Comparison of ENCODE assay signal across 23 mouse cellular contexts in the genomic region with DNA sequence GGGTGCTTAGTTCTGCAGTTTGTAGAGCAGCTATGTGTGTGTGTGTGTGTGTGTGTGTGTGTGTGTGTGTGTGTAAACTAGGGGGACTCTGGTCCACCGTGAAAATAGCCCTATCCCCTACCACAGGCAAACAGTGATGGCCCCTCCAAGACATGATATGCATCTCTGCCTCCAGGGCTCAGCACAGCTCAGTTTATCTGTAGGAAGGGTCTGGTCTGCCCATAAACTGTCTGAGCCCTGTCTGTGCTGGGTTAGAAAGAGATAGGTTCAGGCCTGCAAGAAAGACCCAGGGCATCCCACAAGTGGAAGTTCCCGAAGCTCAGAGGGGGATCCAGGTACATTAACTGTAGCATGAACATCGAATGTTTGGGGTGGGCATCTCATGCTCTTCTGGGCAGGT. TPM values are rescaled to one million over a fixed set of nuclear protein-coding genes. Genes with fewer than 3 reads are reported as not detected.
A peak's percentile ranks its signal among the peaks of the same experiment; 100 is the strongest.
DNase-seq lines count a peak whose midpoint lies in the region; ATAC-seq and TF ChIP-seq lines count a peak whose summit lies in the region.
"Had no signal": no experiment of that assay in that cellular context is flagged by ENCODE, and none has a peak within 500 bp of the region (broad histone marks: within the 10 kb centered on the region; RNA-seq: fewer than 3 reads in every experiment).

No protein-coding gene starts in this region.

- no peaks in the 10 kb centered on the region for H3K27me3 ChIP-seq in liver, embryonic 11.5 days (replicated peaks; ENCODE audit: control insufficient read depth, insufficient read depth, low read length)
- H3K27me3 ChIP-seq in MEL (ENCODE audit: control insufficient read depth in 1 of 2, insufficient read depth in 2 of 2, low read length in 2 of 2) = 0 out of 4 replicates have a peak, but pooled peaks cover 0 to 2% of the 10 kb centered on the region in 2 experiments
- H3K27me3 ChIP-seq: embryonic facial prominence, embryonic 12.5 days; embryonic facial prominence, embryonic 15.5 days; hindbrain, embryonic 12.5 days; hindbrain, embryonic 15.5 days; Patski had no signal

- DNase-seq in gastrocnemius, adult 2 months = no peak
- DNase-seq in gastrocnemius, postnatal 10 days = no peak
- DNase-seq in liver, embryonic 11.5 days (ENCODE audit: low spot score) = no peak
- DNase-seq in liver = no peak
- DNase-seq in MEL (ENCODE audit: low read depth, low spot score) = peak; percentile 21
- DNase-seq in lung, postnatal 10 days = no peak
- DNase-seq: cerebellum, adult 11 months; cerebellum, adult 2 months; cerebellum, adult 9-11 months; cerebellum, postnatal 25 days; forebrain, postnatal 0 days; gastrocnemius, postnatal 36 days had no signal

- H3K27ac ChIP-seq in gastrocnemius, adult 2 months = peak overlapping the region; percentile 91
- H3K27ac ChIP-seq in liver, embryonic 11.5 days (ENCODE audit: low read depth, low read length) = no peak overlapping the region
- no peak overlapping the region for H3K27ac ChIP-seq in MEL (ENCODE audit: control insufficient read depth, low read depth, low read length)
- H3K27ac ChIP-seq: embryonic facial prominence, embryonic 12.5 days; embryonic facial prominence, embryonic 15.5 days; heart, embryonic 13.5 days; hindbrain, embryonic 12.5 days; hindbrain, embryonic 15.5 days had no signal

- peaks cover 11% of the 10 kb centered on the region for H3K4me1 ChIP-seq in liver, embryonic 11.5 days (replicated peaks; ENCODE audit: control insufficient read depth, insufficient read depth, low read length)
- H3K4me1 ChIP-seq in MEL (ENCODE audit: control insufficient read depth in 1 of 2, insufficient read depth in 2 of 2, low read length in 2 of 2) = peaks cover 0 to 20% of the 10 kb centered on the region in 2 experiments; a peak in 2 of 4 replicates
- H3K4me1 ChIP-seq: embryonic facial prominence, embryonic 12.5 days; embryonic facial prominence, embryonic 15.5 days; hindbrain, embryonic 15.5 days had no signal

- TF ChIP-seq CTCF in gastrocnemius, adult 2 months (IDR thresholded peaks at IDR 0.05) = no peak
- TF ChIP-seq CTCF in MEL (IDR thresholded peaks at IDR 0.05 in 2 of 3, conservative IDR thresholded peaks at IDR 0.05 in 1 of 3; ENCODE audit: control insufficient read depth in 1 of 3, insufficient read depth in 1 of 3, low read depth in 2 of 3, low read length in 3 of 3, poor library complexity in 1 of 3, severe bottlenecking in 1 of 3) = no peak

- H3K9me3 ChIP-seq in liver, embryonic 11.5 days (ENCODE audit: control insufficient read depth, low read length) = no peaks in the 10 kb centered on the region
- no peaks in the 10 kb centered on the region for H3K9me3 ChIP-seq in MEL (replicated peaks; ENCODE audit: insufficient read depth, low read length)
- H3K9me3 ChIP-seq: embryonic facial prominence, embryonic 12.5 days; embryonic facial prominence, embryonic 15.5 days; heart, embryonic 10.5 days; heart, embryonic 13.5 days; hindbrain, embryonic 12.5 days; hindbrain, embryonic 15.5 days had no signal

- peak; percentile 70; the same call in 1 of the 2 replicates for ATAC-seq in liver, embryonic 11.5 days (replicated peaks; ENCODE audit: low FRiP score)
- ATAC-seq: forebrain, embryonic 14.5 days; forebrain, postnatal 0 days; Patski had no signal

- intact Hi-C loops in gastrocnemius, adult 2 months (cut with DNase I) = loop anchor here (2.0 kb wide), 1 partner anchor 15 kb away; no protein-coding TSS in a partner anchor

- H3K9ac ChIP-seq in liver, embryonic 11.5 days (ENCODE audit: low read depth, low read length) = no peak overlapping the region
- no peak overlapping the region for H3K9ac ChIP-seq in MEL (ENCODE audit: control insufficient read depth, low read depth, low read length, poor library complexity, severe bottlenecking)
- H3K9ac ChIP-seq: embryonic facial prominence, embryonic 12.5 days; embryonic facial prominence, embryonic 15.5 days; forebrain, postnatal 0 days; heart, embryonic 13.5 days; hindbrain, embryonic 12.5 days; hindbrain, embryonic 15.5 days had no signal

- H3K79me2 ChIP-seq in MEL (ENCODE audit: control insufficient read depth, insufficient read depth, low read length, poor library complexity) = no peaks in the 10 kb centered on the region

- 55% methylated on average over 3 of the region's 3 CpGs for WGBS in liver, embryonic 11.5 days

- no peak for TF ChIP-seq POLR2A in MEL (IDR thresholded peaks at IDR 0.05; ENCODE audit: control insufficient read depth in 1 of 2, insufficient read depth in 1 of 2, low read depth in 1 of 2, low read length in 2 of 2, poor library complexity in 1 of 2)

- no peak overlapping the region for H3K4me3 ChIP-seq in gastrocnemius, adult 2 months
- H3K4me3 ChIP-seq in liver, embryonic 11.5 days (ENCODE audit: low read depth, low read length) = no peak overlapping the region
- no peak overlapping the region for H3K4me3 ChIP-seq in MEL (ENCODE audit: control insufficient read depth in 1 of 2, insufficient read depth in 1 of 2, low read depth in 2 of 2, low read length in 2 of 2)
- H3K4me3 ChIP-seq: embryonic facial prominence, embryonic 12.5 days; embryonic facial prominence, embryonic 15.5 days; heart, embryonic 10.5 days; heart, embryonic 13.5 days; hindbrain, embryonic 12.5 days; hindbrain, embryonic 15.5 days had no signal

- H3K4me2 ChIP-seq in liver, embryonic 11.5 days = no peak overlapping the region
- H3K4me2 ChIP-seq: embryonic facial prominence, embryonic 12.5 days; embryonic facial prominence, embryonic 15.5 days; heart, embryonic 13.5 days; hindbrain, embryonic 12.5 days; hindbrain, embryonic 15.5 days had no signal

- TF ChIP-seq RAD21 in MEL (IDR thresholded peaks at IDR 0.05; ENCODE audit: low read depth, low read length) = no peak

- TF ChIP-seq EP300 in MEL (IDR thresholded peaks at IDR 0.05; ENCODE audit: low read depth in 1 of 2, low read length in 2 of 2) = 0 out of 4 replicates have a peak, but pooled peaks of 1 of the 2 experiments have one; percentile 15

- H3K36me3 ChIP-seq in liver, embryonic 11.5 days (ENCODE audit: control insufficient read depth, insufficient read depth, low read length) = no peaks in the 10 kb centered on the region
- H3K36me3 ChIP-seq in MEL (ENCODE audit: control insufficient read depth in 1 of 2, insufficient read depth in 2 of 2, low read length in 2 of 2) = peaks cover 0 to 6% of the 10 kb centered on the region in 2 experiments; a peak in 1 of 4 replicates
- H3K36me3 ChIP-seq: embryonic facial prominence, embryonic 12.5 days; embryonic facial prominence, embryonic 15.5 days; heart, embryonic 10.5 days; heart, embryonic 13.5 days; hindbrain, embryonic 12.5 days; hindbrain, embryonic 15.5 days had no signal

TF ChIP-seq in MEL, 35 proteins besides CTCF, POLR2A, EP300 and RAD21:
- TF ChIP-seq UBTF (IDR thresholded peaks at IDR 0.05; ENCODE audit: borderline replicate concordance, insufficient read depth, low read depth, low read length) = no peak
- no peak for TF ChIP-seq MYB (IDR thresholded peaks at IDR 0.05; ENCODE audit: low read depth, low read length)
- no peak for TF ChIP-seq GABPA (IDR thresholded peaks at IDR 0.05; ENCODE audit: low read depth, low read length)
- no peak for TF ChIP-seq E2F4 (IDR thresholded peaks at IDR 0.05; ENCODE audit: borderline replicate concordance, low read depth, low read length)
- TF ChIP-seq ETS1 (IDR thresholded peaks at IDR 0.05; ENCODE audit: low read depth, low read length) = no peak
- TF ChIP-seq SMC3 (IDR thresholded peaks at IDR 0.05; ENCODE audit: low read depth, low read length) = no peak

RNA-seq across cellular contexts. Expression of a gene that starts 16.7 kb away (rescaled TPM):
- total RNA-seq in gastrocnemius, adult 2 months (2021) = 10 to 100 TPM; 29.5 to 41.7 TPM
- total RNA-seq in gastrocnemius, postnatal 10 days (2021) = 10 to 100 TPM; 56.5 to 57.9 TPM
- polyA plus RNA-seq in liver, embryonic 11.5 days (2014; fragmentation: Nextera tagmentation; extraction: Ambion mirVana) = 1.6 and 2.2 TPM in 2 replicates
- total RNA-seq in MEL (2012; rRNA removed) = 0.10 and 0.23 TPM in 2 replicates
- under 1 TPM in 1 of 2 experiments, not detected in 1; 0.86 TPM for polyA plus RNA-seq in MEL (2012; ENCODE audit: insufficient read depth in 1 of 2, insufficient read length in 2 of 2, low read depth in 1 of 2, low replicate concordance in 2 of 2, missing spikeins in 1 of 2)

RNA-seq across cellular contexts. Expression of a gene that starts 21.5 kb away (rescaled TPM):
- 1 to 10 TPM in 1 of 2 experiments, under 1 TPM in 1; 0.82 to 1.4 TPM for total RNA-seq in gastrocnemius, adult 2 months (2021)
- 1 to 10 TPM; 2.3 to 4.0 TPM for total RNA-seq in gastrocnemius, postnatal 10 days (2021)
- polyA plus RNA-seq in liver, embryonic 11.5 days (2014; fragmentation: Nextera tagmentation; extraction: Ambion mirVana) = 4.1 and 4.3 TPM in 2 replicates
- not detected in 2 replicates for total RNA-seq in MEL (2012; rRNA removed)
- not detected for polyA plus RNA-seq in MEL (2012; ENCODE audit: insufficient read depth in 1 of 2, insufficient read length in 2 of 2, low read depth in 1 of 2, low replicate concordance in 2 of 2, missing spikeins in 1 of 2)
- total RNA-seq: common myeloid progenitor, adult 5-6 weeks; granulocyte monocyte progenitor cell, adult 5-6 weeks; hematopoietic stem cell, adult 5-6 weeks had no signal

Comparison
In these comparisons a context has a peak if more than half of its experiments do, and no peak if none do; other contexts are left out.
1. RNA of a gene that starts 16.7 kb away (total RNA-seq): 56.5 to 57.9 TPM in gastrocnemius, postnatal 10 days and 29.5 to 41.7 TPM in gastrocnemius, adult 2 months; 0.10 to 0.23 TPM in MEL; every median in the first group is over 10 times any median in the second.